Mouse (Mus musculus): ENCODE measurements around the gene Srd5a1. TPM values are rescaled to one million over a fixed set of nuclear protein-coding genes. Genes with fewer than 3 reads are reported as not detected.

Srd5a1 gene
- polyA plus RNA-seq, 1 experiment from 2014 or later: 24.9 TPM

DNA sequence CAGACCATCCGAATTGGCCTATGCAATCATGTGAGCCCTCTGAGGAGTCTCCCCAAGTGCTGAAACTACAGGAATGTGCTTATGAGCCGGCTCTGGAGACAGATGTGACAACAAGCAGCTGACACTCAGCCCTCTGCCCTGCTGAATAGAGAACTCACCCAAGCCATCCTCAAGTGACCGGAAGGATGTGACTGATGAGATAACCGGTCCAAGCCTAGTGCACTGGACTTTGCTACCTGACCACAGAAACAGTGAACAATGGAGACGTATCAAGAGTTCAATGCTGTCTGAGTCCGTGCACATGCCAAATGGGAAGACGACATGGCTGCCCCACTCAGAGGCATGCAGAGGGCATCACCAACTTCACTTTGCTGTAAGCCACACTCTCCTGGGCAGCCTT lies 82.7 kb downstream of the Srd5a1 start:
- 82% methylated on average over 7 of the region's 7 CpGs for WGBS
- no peak overlapping the region for H3K4me2 ChIP-seq
- H3K27me3 ChIP-seq (ENCODE audit: control insufficient read depth, insufficient read depth, low read length): no peaks in the 10 kb centered on the region
- no peak for ATAC-seq (ENCODE audit: low FRiP score)
- H3K4me1 ChIP-seq (ENCODE audit: control insufficient read depth, insufficient read depth, low read length): peaks cover 46% of the 10 kb centered on the region
- H3K27ac ChIP-seq (ENCODE audit: low read depth, low read length): no peak overlapping the region
- no peak for DNase-seq (ENCODE audit: low spot score, missing footprints)
- no peaks in the 10 kb centered on the region; the same call in 1 of the 2 replicates for H3K36me3 ChIP-seq (ENCODE audit: control insufficient read depth, insufficient read depth, low read length)
- no peaks in the 10 kb centered on the region for H3K9me3 ChIP-seq (ENCODE audit: control insufficient read depth, low read length)
- H3K9ac ChIP-seq (ENCODE audit: low read length): no peak overlapping the region
- H3K4me3 ChIP-seq (ENCODE audit: low read depth, low read length): no peak overlapping the region

DNA sequence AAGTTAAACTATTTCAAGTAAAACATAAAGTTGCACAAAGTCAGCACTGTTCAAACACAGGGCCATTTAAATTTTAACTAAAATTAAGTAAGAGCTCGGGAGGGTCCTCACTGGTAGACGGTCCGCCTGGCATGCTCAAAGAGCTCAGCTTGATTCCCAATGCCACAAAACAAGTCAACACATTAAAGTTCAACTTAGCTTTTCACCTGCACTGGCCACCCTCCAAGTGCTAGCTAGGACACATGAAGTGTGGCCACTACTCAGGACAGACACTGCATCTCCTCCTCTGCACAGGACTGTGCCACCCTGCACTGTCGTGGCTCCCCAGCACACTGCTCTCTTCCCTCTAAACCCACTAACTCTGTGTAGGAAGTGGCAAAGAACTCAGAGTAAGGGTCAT lies 85.4 kb downstream of the Srd5a1 start:
- WGBS: 60% methylated on average over 4 of the region's 4 CpGs
- Histone ChIP-seq H3K36me3 (ENCODE audit: control insufficient read depth, insufficient read depth, low read length) (no peaks in the 10 kb centered on the region; the same call in 1 of the 2 replicates), H3K27ac (ENCODE audit: low read depth, low read length) (no peak overlapping the region), H3K4me1 (ENCODE audit: control insufficient read depth, insufficient read depth, low read length) (peaks cover 32% of the 10 kb centered on the region), H3K4me2 (no peak overlapping the region), H3K9me3 (ENCODE audit: control insufficient read depth, low read length) (no peaks in the 10 kb centered on the region), H3K4me3 (ENCODE audit: low read depth, low read length) (no peak overlapping the region), H3K9ac (ENCODE audit: low read length) (no peak overlapping the region), H3K27me3 (ENCODE audit: control insufficient read depth, insufficient read depth, low read length) (no peaks in the 10 kb centered on the region)
- DNase-seq (ENCODE audit: low spot score, missing footprints): no peak
- ATAC-seq (ENCODE audit: low FRiP score): no peak

DNA sequence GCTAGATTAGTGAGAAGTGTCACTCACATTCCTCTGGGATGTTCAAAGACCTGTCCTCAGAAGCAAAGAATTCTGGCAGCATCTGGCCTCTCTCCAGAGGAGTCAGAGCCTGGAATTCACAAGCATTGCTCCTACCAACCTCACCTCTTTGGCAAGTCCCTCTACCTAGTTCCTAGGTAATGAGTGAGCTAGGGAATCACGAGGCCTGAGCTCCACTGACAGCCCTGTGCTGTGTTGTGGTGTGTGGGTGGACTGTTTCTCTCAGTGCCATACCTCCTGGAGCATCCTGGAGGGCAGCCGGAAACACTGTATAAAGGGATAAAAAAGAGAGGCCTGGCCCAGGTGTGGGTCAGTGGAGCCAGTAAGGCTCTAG lies 87.1 kb downstream of the Srd5a1 start:
- Histone ChIP-seq H3K4me3 (ENCODE audit: low read depth, low read length) (no peak overlapping the region), H3K4me1 (ENCODE audit: control insufficient read depth, insufficient read depth, low read length) (peaks cover 23% of the 10 kb centered on the region), H3K9ac (ENCODE audit: low read length) (no peak overlapping the region), H3K9me3 (ENCODE audit: control insufficient read depth, low read length) (no peaks in the 10 kb centered on the region), H3K4me2 (no peak overlapping the region), H3K27ac (ENCODE audit: low read depth, low read length) (no peak overlapping the region), H3K27me3 (ENCODE audit: control insufficient read depth, insufficient read depth, low read length) (no peaks in the 10 kb centered on the region), H3K36me3 (ENCODE audit: control insufficient read depth, insufficient read depth, low read length) (no peaks in the 10 kb centered on the region)
- DNase-seq (ENCODE audit: low spot score, missing footprints) (no peak), ATAC-seq (ENCODE audit: low FRiP score) (no peak)
- WGBS: 72% methylated on average over 2 of the region's 2 CpGs

Other genes starting within 250 kb of the Srd5a1 start
- gene Nsun2, start 77.7 kb downstream of the Srd5a1 start, polyA plus RNA-seq (2014; fragmentation: Nextera tagmentation; extraction: Ambion mirVana): 122 and 125 TPM in 2 replicates
- 6.8 and 7.5 TPM in 2 replicates for gene Tent4a, start 76.8 kb downstream of the Srd5a1 start, polyA plus RNA-seq (2014; fragmentation: Nextera tagmentation; extraction: Ambion mirVana)
- 7.2 TPM in 2 replicates for gene Ube2ql1, start 128.4 kb upstream of the Srd5a1 start, polyA plus RNA-seq (2014; fragmentation: Nextera tagmentation; extraction: Ambion mirVana)
- 217 and 228 TPM in 2 replicates for gene Med10, start 191.0 kb upstream of the Srd5a1 start, polyA plus RNA-seq (2014; fragmentation: Nextera tagmentation; extraction: Ambion mirVana)

Data from midbrain, embryonic 11.5 days (tissue).